In genomic region chr11:102656326-102656926, GRCm38 (mm10) we compare ENCODE assay signal across 14 mouse cellular contexts. TPM values are rescaled to one million over a fixed set of nuclear protein-coding genes. Genes with fewer than 3 reads are reported as not detected.
DNase-seq lines count a peak whose midpoint lies in the region; ATAC-seq and TF ChIP-seq lines count a peak whose summit lies in the region.
"Had no signal": no experiment of that assay in that cellular context is flagged by ENCODE, and none has a peak within 500 bp of the region (broad histone marks: within the 10 kb centered on the region; RNA-seq: fewer than 3 reads in every experiment).

No protein-coding gene starts in this region.

- H3K4me3 ChIP-seq in forebrain, embryonic 14.5 days (ENCODE audit: low read depth, low read length), result no peak overlapping the region
- H3K4me3 ChIP-seq in forebrain, embryonic 12.5 days (replicated peaks), result no peak overlapping the region
- no peak overlapping the region for H3K4me3 ChIP-seq in liver, postnatal 0 days (ENCODE audit: low read depth, low read length)
- H3K4me3 ChIP-seq in liver, embryonic 11.5 days (ENCODE audit: low read depth, low read length), result no peak overlapping the region
- H3K4me3 ChIP-seq: limb, embryonic 13.5 days had no signal

- H3K27ac ChIP-seq in forebrain, embryonic 14.5 days (ENCODE audit: low read depth, low read length), result no peak overlapping the region
- no peak overlapping the region for H3K27ac ChIP-seq in forebrain, embryonic 12.5 days
- H3K27ac ChIP-seq in liver, postnatal 0 days (ENCODE audit: low read depth), result no peak overlapping the region
- H3K27ac ChIP-seq in liver, embryonic 11.5 days (ENCODE audit: low read depth, low read length), result no peak overlapping the region
- H3K27ac ChIP-seq: limb, embryonic 13.5 days had no signal

- H3K36me3 ChIP-seq in forebrain, embryonic 14.5 days (ENCODE audit: control insufficient read depth, insufficient read depth, low read length), result no peaks in the 10 kb centered on the region
- no peaks in the 10 kb centered on the region for H3K36me3 ChIP-seq in forebrain, embryonic 12.5 days (replicated peaks)
- no peaks in the 10 kb centered on the region for H3K36me3 ChIP-seq in liver, postnatal 0 days (replicated peaks; ENCODE audit: insufficient read depth, low read length)
- no peaks in the 10 kb centered on the region for H3K36me3 ChIP-seq in liver, embryonic 11.5 days (ENCODE audit: control insufficient read depth, insufficient read depth, low read length)
- H3K36me3 ChIP-seq: limb, embryonic 13.5 days had no signal

- no peak overlapping the region for H3K4me2 ChIP-seq in forebrain, embryonic 14.5 days (ENCODE audit: low read length)
- H3K4me2 ChIP-seq in forebrain, embryonic 12.5 days, result no peak overlapping the region
- no peak overlapping the region for H3K4me2 ChIP-seq in liver, postnatal 0 days (ENCODE audit: low read depth, low read length)
- no peak overlapping the region for H3K4me2 ChIP-seq in liver, embryonic 11.5 days
- H3K4me2 ChIP-seq: limb, embryonic 13.5 days had no signal

- TF ChIP-seq EP300 in liver, postnatal 0 days (IDR thresholded peaks at IDR 0.05; ENCODE audit: low read depth), result no peak

- ATAC-seq in forebrain, embryonic 14.5 days, result no peak
- ATAC-seq in forebrain, embryonic 12.5 days (ENCODE audit: low FRiP score), result no peak
- no peak for ATAC-seq in liver, postnatal 0 days
- no peak for ATAC-seq in liver, embryonic 11.5 days (replicated peaks; ENCODE audit: low FRiP score)
- ATAC-seq in megakaryocyte-erythroid progenitor cell, adult 5-6 weeks (replicated peaks; ENCODE audit: low FRiP score, low TSS enrichment, poor library complexity, severe bottlenecking), result peak; percentile 68; the same call in 1 of the 2 replicates
- ATAC-seq: activated CD4-positive, CD25-positive, alpha-beta regulatory T cell, adult 4 months; CD4-positive, CD25-positive, alpha-beta regulatory T cell, adult 4 months had no signal

- H3K4me1 ChIP-seq in forebrain, embryonic 14.5 days (ENCODE audit: control insufficient read depth, insufficient read depth, low read length), result no peaks in the 10 kb centered on the region
- H3K4me1 ChIP-seq in forebrain, embryonic 12.5 days, result no peaks in the 10 kb centered on the region
- H3K4me1 ChIP-seq in liver, postnatal 0 days (ENCODE audit: insufficient read depth), result no peaks in the 10 kb centered on the region
- no peaks in the 10 kb centered on the region for H3K4me1 ChIP-seq in liver, embryonic 11.5 days (replicated peaks; ENCODE audit: control insufficient read depth, insufficient read depth, low read length)

- no peaks in the 10 kb centered on the region for H3K27me3 ChIP-seq in forebrain, embryonic 14.5 days (replicated peaks; ENCODE audit: control insufficient read depth, insufficient read depth, low read length)
- peaks cover 2% of the 10 kb centered on the region; the same call in 1 of the 2 replicates for H3K27me3 ChIP-seq in forebrain, embryonic 12.5 days
- H3K27me3 ChIP-seq in liver, postnatal 0 days (ENCODE audit: insufficient read depth, low read length), result no peaks in the 10 kb centered on the region
- H3K27me3 ChIP-seq in liver, embryonic 11.5 days (replicated peaks; ENCODE audit: control insufficient read depth, insufficient read depth, low read length), result no peaks in the 10 kb centered on the region
- H3K27me3 ChIP-seq: limb, embryonic 13.5 days had no signal

- peak; percentile 42 for TF ChIP-seq CTCF in liver, postnatal 0 days (IDR thresholded peaks at IDR 0.05; ENCODE audit: low read depth)

- DNase-seq in forebrain, embryonic 14.5 days (ENCODE audit: low spot score), result peak; percentile 72
- DNase-seq in liver, postnatal 0 days, result no peak
- no peak for DNase-seq in liver, embryonic 11.5 days (ENCODE audit: low spot score)
- peak; percentile 72 for DNase-seq in NIH3T3 (ENCODE audit: low read depth)
- no peak for DNase-seq in thymus, adult 18-20 months
- DNase-seq in ovary, adult 18-20 months (ENCODE audit: low spot score), result no peak
- DNase-seq: kidney, postnatal 36 days had no signal

- no peaks in the 10 kb centered on the region for H3K9me3 ChIP-seq in forebrain, embryonic 14.5 days (replicated peaks; ENCODE audit: control insufficient read depth, low read length)
- H3K9me3 ChIP-seq in forebrain, embryonic 12.5 days, result no peaks in the 10 kb centered on the region
- H3K9me3 ChIP-seq in liver, postnatal 0 days (ENCODE audit: low read length), result no peaks in the 10 kb centered on the region
- H3K9me3 ChIP-seq in liver, embryonic 11.5 days (ENCODE audit: control insufficient read depth, low read length), result no peaks in the 10 kb centered on the region
- H3K9me3 ChIP-seq: limb, embryonic 13.5 days had no signal

- no peak overlapping the region for H3K9ac ChIP-seq in forebrain, embryonic 14.5 days (ENCODE audit: low read length)
- no peak overlapping the region for H3K9ac ChIP-seq in forebrain, embryonic 12.5 days
- no peak overlapping the region for H3K9ac ChIP-seq in liver, postnatal 0 days (replicated peaks)
- no peak overlapping the region for H3K9ac ChIP-seq in liver, embryonic 11.5 days (ENCODE audit: low read depth, low read length)
- H3K9ac ChIP-seq: limb, embryonic 13.5 days had no signal

- 17% methylated on average over 4 of the region's 4 CpGs for WGBS in forebrain, embryonic 14.5 days
- 45% methylated on average over 4 of the region's 4 CpGs for WGBS in forebrain, embryonic 12.5 days
- WGBS in liver, postnatal 0 days (ENCODE audit: insufficient replicate concordance), result 13% methylated on average over 4 of the region's 4 CpGs
- WGBS in liver, embryonic 11.5 days, result 36% methylated on average over 4 of the region's 4 CpGs

RNA-seq across cellular contexts. Expression of gene Meioc, which starts 7.1 kb away (rescaled TPM):
- 0.09 and 0.14 TPM in 2 replicates for polyA plus RNA-seq in forebrain, embryonic 14.5 days (2014; fragmentation: Nextera tagmentation; extraction: Ambion mirVana)
- polyA plus RNA-seq in forebrain, embryonic 12.5 days (2016; fragmentation: Nextera tagmentation; extraction: Ambion mirVana), result 0.19 and 0.21 TPM in 2 replicates
- polyA plus RNA-seq in liver, postnatal 0 days (2015; fragmentation: Nextera tagmentation; extraction: Ambion mirVana), result 0.08 TPM in 1 of 2 replicates, not detected in the other
- 0.25 and 0.36 TPM in 2 replicates for polyA plus RNA-seq in liver, embryonic 11.5 days (2014; fragmentation: Nextera tagmentation; extraction: Ambion mirVana)
- not detected in 2 replicates for total RNA-seq in megakaryocyte-erythroid progenitor cell, adult 5-6 weeks (2014; fragmentation: Nextera tagmentation)
- total RNA-seq in megakaryocyte-erythroid progenitor cell, adult 5-6 weeks (2017), result not detected in 2 replicates
- total RNA-seq: gastrocnemius, adult 18-20 months; monocyte, adult 5-6 weeks had no signal
- polyA plus RNA-seq: activated CD4-positive, CD25-positive, alpha-beta regulatory T cell, adult 4 months had no signal

RNA-seq across cellular contexts. Expression of gene Ccdc43, which starts 41.2 kb away (rescaled TPM):
- 39.4 and 42.6 TPM in 2 replicates for polyA plus RNA-seq in forebrain, embryonic 14.5 days (2014; fragmentation: Nextera tagmentation; extraction: Ambion mirVana)
- 55.1 and 57.7 TPM in 2 replicates for polyA plus RNA-seq in forebrain, embryonic 12.5 days (2016; fragmentation: Nextera tagmentation; extraction: Ambion mirVana)
- 9.5 and 9.6 TPM in 2 replicates for polyA plus RNA-seq in liver, postnatal 0 days (2015; fragmentation: Nextera tagmentation; extraction: Ambion mirVana)
- polyA plus RNA-seq in liver, embryonic 11.5 days (2014; fragmentation: Nextera tagmentation; extraction: Ambion mirVana), result 39.9 and 42.5 TPM in 2 replicates
- total RNA-seq in megakaryocyte-erythroid progenitor cell, adult 5-6 weeks (2014; fragmentation: Nextera tagmentation), result 20.5 and 21.0 TPM in 2 replicates
- 38.7 and 42.4 TPM in 2 replicates for total RNA-seq in megakaryocyte-erythroid progenitor cell, adult 5-6 weeks (2017)

RNA-seq across cellular contexts. Expression of gene Fzd2, which starts 52.2 kb away (rescaled TPM):
- polyA plus RNA-seq in forebrain, embryonic 14.5 days (2014; fragmentation: Nextera tagmentation; extraction: Ambion mirVana), result 18.6 and 19.2 TPM in 2 replicates
- 42.2 and 42.3 TPM in 2 replicates for polyA plus RNA-seq in forebrain, embryonic 12.5 days (2016; fragmentation: Nextera tagmentation; extraction: Ambion mirVana)
- polyA plus RNA-seq in liver, postnatal 0 days (2015; fragmentation: Nextera tagmentation; extraction: Ambion mirVana), result 0.17 and 0.22 TPM in 2 replicates
- polyA plus RNA-seq in liver, embryonic 11.5 days (2014; fragmentation: Nextera tagmentation; extraction: Ambion mirVana), result 8.4 and 9.0 TPM in 2 replicates
- not detected in 2 replicates for total RNA-seq in megakaryocyte-erythroid progenitor cell, adult 5-6 weeks (2014; fragmentation: Nextera tagmentation)
- not detected in 2 replicates for total RNA-seq in megakaryocyte-erythroid progenitor cell, adult 5-6 weeks (2017)
- total RNA-seq: monocyte, adult 5-6 weeks had no signal
- polyA plus RNA-seq: activated CD4-positive, CD25-positive, alpha-beta regulatory T cell, adult 4 months; CD4-positive, CD25-positive, alpha-beta regulatory T cell, adult 4 months had no signal

Comparison
In these comparisons a context has a peak if more than half of its experiments do, and no peak if none do; other contexts are left out.
1. DNase-seq: peak in forebrain, embryonic 14.5 days (single experiment) and NIH3T3 (single experiment); none in liver, postnatal 0 days (single experiment), liver, embryonic 11.5 days (single experiment), thymus, adult 18-20 months (0 of 2) and ovary, adult 18-20 months (single experiment).